In the genomic region with DNA sequence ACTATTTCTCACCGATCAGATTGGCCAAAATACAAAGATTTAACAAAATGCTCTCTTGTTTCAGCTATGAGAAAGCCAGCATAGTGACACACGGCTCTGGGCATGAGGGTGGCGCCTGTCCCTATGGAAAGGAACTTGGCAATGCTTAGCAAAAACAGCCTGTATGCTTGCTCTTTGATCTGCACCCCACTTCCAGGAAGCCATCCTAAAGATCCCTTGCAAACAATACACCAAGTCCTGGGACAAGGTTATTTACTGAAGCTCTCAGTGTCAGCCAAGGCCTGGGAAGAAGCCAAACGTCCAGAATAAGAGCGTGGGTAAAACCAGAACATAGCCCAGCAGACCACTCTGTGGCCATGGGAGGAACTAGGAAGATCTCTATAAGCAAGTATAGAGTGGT, we compare ENCODE assay signal across 25 mouse cellular contexts. TPM values are rescaled to one million over a fixed set of nuclear protein-coding genes. Genes with fewer than 3 reads are reported as not detected.
DNase-seq lines count a peak whose midpoint lies in the region; ATAC-seq and TF ChIP-seq lines count a peak whose summit lies in the region.
"Had no signal": no experiment of that assay in that cellular context is flagged by ENCODE, and none has a peak within 500 bp of the region (broad histone marks: within the 10 kb centered on the region; RNA-seq: fewer than 3 reads in every experiment).

No protein-coding gene starts in this region.

- 0 out of 2 replicates have a peak, but pooled peaks have one; percentile 27 for ATAC-seq in hindbrain, embryonic 16.5 days
- no peak for ATAC-seq in hindbrain, embryonic 12.5 days (ENCODE audit: low FRiP score)
- peak; percentile 79 for ATAC-seq in liver, postnatal 0 days
- ATAC-seq in liver, embryonic 12.5 days: no peak
- no peak for ATAC-seq in midbrain, embryonic 11.5 days (ENCODE audit: low FRiP score)
- no peak for ATAC-seq in midbrain, embryonic 15.5 days (replicated peaks)
- ATAC-seq: activated CD4-positive, CD25-positive, alpha-beta regulatory T cell, adult 4 months; CD4-positive, CD25-positive, alpha-beta regulatory T cell, adult 4 months; forebrain, embryonic 13.5 days; Patski had no signal

- no peaks in the 10 kb centered on the region for H3K9me3 ChIP-seq in hindbrain, embryonic 16.5 days (ENCODE audit: control insufficient read depth, low read length)
- H3K9me3 ChIP-seq in hindbrain, embryonic 12.5 days (replicated peaks): no peaks in the 10 kb centered on the region
- H3K9me3 ChIP-seq in liver, postnatal 0 days (ENCODE audit: low read length): no peaks in the 10 kb centered on the region
- no peaks in the 10 kb centered on the region for H3K9me3 ChIP-seq in liver, embryonic 12.5 days (replicated peaks)
- H3K9me3 ChIP-seq in midbrain, embryonic 11.5 days (ENCODE audit: control insufficient read depth, low read length): no peaks in the 10 kb centered on the region
- H3K9me3 ChIP-seq in midbrain, embryonic 15.5 days: no peaks in the 10 kb centered on the region
- H3K9me3 ChIP-seq: embryonic facial prominence, embryonic 10.5 days; embryonic facial prominence, embryonic 12.5 days; forebrain, embryonic 13.5 days; G1E had no signal

- H3K27ac ChIP-seq in hindbrain, embryonic 16.5 days (ENCODE audit: low read depth, low read length): no peak overlapping the region
- H3K27ac ChIP-seq in hindbrain, embryonic 12.5 days: no peak overlapping the region
- peak overlapping the region; percentile 14; the same call in 1 of the 2 replicates for H3K27ac ChIP-seq in layer of hippocampus, adult 2 months
- peak overlapping the region; percentile 17; the same call in 1 of the 2 replicates for H3K27ac ChIP-seq in liver, postnatal 0 days (ENCODE audit: low read depth)
- no peak overlapping the region for H3K27ac ChIP-seq in liver, embryonic 12.5 days
- H3K27ac ChIP-seq in midbrain, embryonic 11.5 days (ENCODE audit: low read depth, low read length): no peak overlapping the region
- no peak overlapping the region for H3K27ac ChIP-seq in midbrain, embryonic 15.5 days
- H3K27ac ChIP-seq: embryonic facial prominence, embryonic 10.5 days; embryonic facial prominence, embryonic 12.5 days; forebrain, embryonic 13.5 days had no signal

- no peak for DNase-seq in layer of hippocampus, adult 2 months (ENCODE audit: low spot score in 2 of 2)
- DNase-seq in layer of hippocampus, postnatal 36 days: no peak
- peak; percentile 43 for DNase-seq in liver, postnatal 0 days
- DNase-seq in midbrain, embryonic 11.5 days (ENCODE audit: low spot score, missing footprints): peak; percentile 60
- DNase-seq: adrenal gland, adult 8-10 months; adrenal gland, postnatal 14 days; adrenal gland, postnatal 36 days; B cell, adult 2 months; cerebellum, adult 11-12 months; cerebellum, adult 2 months; cerebellum, adult 9-10 months; cerebellum, postnatal 10 days; cerebellum, postnatal 25 days had no signal

- no peak for TF ChIP-seq CTCF in layer of hippocampus, adult 2 months (conservative IDR thresholded peaks at IDR 0.05)
- TF ChIP-seq CTCF in liver, postnatal 0 days (IDR thresholded peaks at IDR 0.05; ENCODE audit: low read depth): no peak

- WGBS in hindbrain, embryonic 16.5 days: 64% methylated on average over 5 of the region's 5 CpGs
- WGBS in hindbrain, embryonic 12.5 days: 84% methylated on average over 5 of the region's 5 CpGs
- WGBS in liver, postnatal 0 days (ENCODE audit: insufficient replicate concordance): 63% methylated on average over 5 of the region's 5 CpGs
- WGBS in liver, embryonic 12.5 days (ENCODE audit: insufficient replicate concordance): 76% methylated on average over 5 of the region's 5 CpGs
- 80% methylated on average over 5 of the region's 5 CpGs for WGBS in midbrain, embryonic 11.5 days
- WGBS in midbrain, embryonic 15.5 days: 74% methylated on average over 5 of the region's 5 CpGs

- H3K27me3 ChIP-seq in hindbrain, embryonic 16.5 days (replicated peaks; ENCODE audit: control insufficient read depth, insufficient read depth, low read length): no peaks in the 10 kb centered on the region
- no peaks in the 10 kb centered on the region for H3K27me3 ChIP-seq in hindbrain, embryonic 12.5 days
- H3K27me3 ChIP-seq in liver, postnatal 0 days (ENCODE audit: insufficient read depth, low read length): no peaks in the 10 kb centered on the region
- no peaks in the 10 kb centered on the region for H3K27me3 ChIP-seq in liver, embryonic 12.5 days (replicated peaks)
- no peaks in the 10 kb centered on the region for H3K27me3 ChIP-seq in midbrain, embryonic 11.5 days (ENCODE audit: control insufficient read depth, insufficient read depth, low read length)
- H3K27me3 ChIP-seq in midbrain, embryonic 15.5 days (replicated peaks): no peaks in the 10 kb centered on the region
- H3K27me3 ChIP-seq: CH12.LX; embryonic facial prominence, embryonic 12.5 days; forebrain, embryonic 13.5 days had no signal

- H3K36me3 ChIP-seq in hindbrain, embryonic 16.5 days (ENCODE audit: control insufficient read depth, insufficient read depth, low read length): no peaks in the 10 kb centered on the region
- H3K36me3 ChIP-seq in hindbrain, embryonic 12.5 days: no peaks in the 10 kb centered on the region
- H3K36me3 ChIP-seq in liver, postnatal 0 days (replicated peaks; ENCODE audit: insufficient read depth, low read length): no peaks in the 10 kb centered on the region
- no peaks in the 10 kb centered on the region for H3K36me3 ChIP-seq in liver, embryonic 12.5 days
- H3K36me3 ChIP-seq in midbrain, embryonic 11.5 days (ENCODE audit: control insufficient read depth, insufficient read depth, low read length): no peaks in the 10 kb centered on the region
- H3K36me3 ChIP-seq in midbrain, embryonic 15.5 days (replicated peaks): no peaks in the 10 kb centered on the region
- H3K36me3 ChIP-seq: embryonic facial prominence, embryonic 10.5 days; embryonic facial prominence, embryonic 12.5 days; G1E had no signal

- H3K4me1 ChIP-seq in hindbrain, embryonic 16.5 days (ENCODE audit: control insufficient read depth, insufficient read depth, low read depth, low read length): no peaks in the 10 kb centered on the region
- 0 out of 2 replicates have a peak, but pooled peaks cover 3% of the 10 kb centered on the region for H3K4me1 ChIP-seq in hindbrain, embryonic 12.5 days
- peaks cover 40% of the 10 kb centered on the region for H3K4me1 ChIP-seq in liver, postnatal 0 days (ENCODE audit: insufficient read depth)
- H3K4me1 ChIP-seq in liver, embryonic 12.5 days: peaks cover 52% of the 10 kb centered on the region
- no peaks in the 10 kb centered on the region for H3K4me1 ChIP-seq in midbrain, embryonic 11.5 days (ENCODE audit: control insufficient read depth, insufficient read depth, low read length)
- H3K4me1 ChIP-seq in midbrain, embryonic 15.5 days: no peaks in the 10 kb centered on the region
- H3K4me1 ChIP-seq: embryonic facial prominence, embryonic 12.5 days; forebrain, embryonic 13.5 days had no signal

- H3K4me3 ChIP-seq in hindbrain, embryonic 16.5 days (ENCODE audit: low read length): no peak overlapping the region
- no peak overlapping the region for H3K4me3 ChIP-seq in hindbrain, embryonic 12.5 days
- H3K4me3 ChIP-seq in layer of hippocampus, adult 2 months: no peak overlapping the region
- H3K4me3 ChIP-seq in liver, postnatal 0 days (ENCODE audit: low read depth, low read length): no peak overlapping the region
- H3K4me3 ChIP-seq in liver, embryonic 12.5 days: no peak overlapping the region
- no peak overlapping the region for H3K4me3 ChIP-seq in midbrain, embryonic 11.5 days (ENCODE audit: low read depth, low read length)
- no peak overlapping the region for H3K4me3 ChIP-seq in midbrain, embryonic 15.5 days
- H3K4me3 ChIP-seq: embryonic facial prominence, embryonic 10.5 days; embryonic facial prominence, embryonic 12.5 days; forebrain, embryonic 13.5 days had no signal

- H3K9ac ChIP-seq in hindbrain, embryonic 16.5 days (ENCODE audit: low read depth, low read length): no peak overlapping the region
- H3K9ac ChIP-seq in hindbrain, embryonic 12.5 days: no peak overlapping the region
- no peak overlapping the region for H3K9ac ChIP-seq in liver, postnatal 0 days (replicated peaks)
- no peak overlapping the region for H3K9ac ChIP-seq in liver, embryonic 12.5 days
- H3K9ac ChIP-seq in midbrain, embryonic 11.5 days (ENCODE audit: low read length): no peak overlapping the region
- no peak overlapping the region for H3K9ac ChIP-seq in midbrain, embryonic 15.5 days
- H3K9ac ChIP-seq: embryonic facial prominence, embryonic 12.5 days; forebrain, embryonic 13.5 days had no signal

- no peak overlapping the region for H3K4me2 ChIP-seq in hindbrain, embryonic 16.5 days (ENCODE audit: low read length)
- no peak overlapping the region for H3K4me2 ChIP-seq in hindbrain, embryonic 12.5 days (replicated peaks)
- H3K4me2 ChIP-seq in liver, postnatal 0 days (ENCODE audit: low read depth, low read length): no peak overlapping the region
- no peak overlapping the region for H3K4me2 ChIP-seq in liver, embryonic 12.5 days
- H3K4me2 ChIP-seq in midbrain, embryonic 11.5 days: no peak overlapping the region
- H3K4me2 ChIP-seq in midbrain, embryonic 15.5 days: no peak overlapping the region
- H3K4me2 ChIP-seq: embryonic facial prominence, embryonic 12.5 days; forebrain, embryonic 13.5 days had no signal

- TF ChIP-seq EP300 in liver, postnatal 0 days (IDR thresholded peaks at IDR 0.05; ENCODE audit: low read depth): peak; percentile 87

RNA-seq across cellular contexts. Expression of gene Fth1, which starts 19.6 kb away (rescaled TPM):
- 1,751 and 1,961 TPM in 2 replicates for polyA plus RNA-seq in hindbrain, embryonic 16.5 days (2015; fragmentation: Nextera tagmentation; extraction: Ambion mirVana)
- polyA plus RNA-seq in hindbrain, embryonic 12.5 days (2016; fragmentation: Nextera tagmentation; extraction: Ambion mirVana): 1,445 and 1,581 TPM in 2 replicates
- 1,000 to 10,000 TPM; 3,170 to 3,409 TPM for total RNA-seq in layer of hippocampus, adult 2 months (2021)
- total RNA-seq in layer of hippocampus, postnatal 36 days (2021): 1,000 to 10,000 TPM; 2,856 to 3,180 TPM
- polyA plus RNA-seq in liver, postnatal 0 days (2015; fragmentation: Nextera tagmentation; extraction: Ambion mirVana): 4,793 and 5,083 TPM in 2 replicates
- 5,199 and 5,262 TPM in 2 replicates for polyA plus RNA-seq in liver, embryonic 12.5 days (2016; fragmentation: Nextera tagmentation; extraction: Ambion mirVana)
- polyA plus RNA-seq in midbrain, embryonic 11.5 days (2014; fragmentation: Nextera tagmentation; extraction: Ambion mirVana): 1,347 and 1,422 TPM in 2 replicates
- 1,452 and 1,467 TPM in 2 replicates for polyA plus RNA-seq in midbrain, embryonic 15.5 days (2015; fragmentation: Nextera tagmentation; extraction: Ambion mirVana)

RNA-seq across cellular contexts. Expression of gene Best1, which starts 40.7 kb away (rescaled TPM):
- polyA plus RNA-seq in hindbrain, embryonic 16.5 days (2015; fragmentation: Nextera tagmentation; extraction: Ambion mirVana): 2.5 and 3.2 TPM in 2 replicates
- polyA plus RNA-seq in hindbrain, embryonic 12.5 days (2016; fragmentation: Nextera tagmentation; extraction: Ambion mirVana): 0.94 and 1.1 TPM in 2 replicates
- total RNA-seq in layer of hippocampus, adult 2 months (2021): 1 to 10 TPM; 1.2 to 1.5 TPM
- total RNA-seq in layer of hippocampus, postnatal 36 days (2021): under 1 TPM; 0.52 to 0.58 TPM
- polyA plus RNA-seq in liver, postnatal 0 days (2015; fragmentation: Nextera tagmentation; extraction: Ambion mirVana): 0.08 and 0.13 TPM in 2 replicates
- 0.17 and 0.32 TPM in 2 replicates for polyA plus RNA-seq in liver, embryonic 12.5 days (2016; fragmentation: Nextera tagmentation; extraction: Ambion mirVana)
- 1.3 and 1.5 TPM in 2 replicates for polyA plus RNA-seq in midbrain, embryonic 11.5 days (2014; fragmentation: Nextera tagmentation; extraction: Ambion mirVana)
- 1.7 and 3.2 TPM in 2 replicates for polyA plus RNA-seq in midbrain, embryonic 15.5 days (2015; fragmentation: Nextera tagmentation; extraction: Ambion mirVana)
- polyA plus RNA-seq: activated CD4-positive, CD25-positive, alpha-beta regulatory T cell, adult 4 months; Patski had no signal

RNA-seq across cellular contexts. Expression of gene Rab3il1, which starts 40.7 kb away (rescaled TPM):
- polyA plus RNA-seq in hindbrain, embryonic 16.5 days (2015; fragmentation: Nextera tagmentation; extraction: Ambion mirVana): 22.1 and 25.6 TPM in 2 replicates
- polyA plus RNA-seq in hindbrain, embryonic 12.5 days (2016; fragmentation: Nextera tagmentation; extraction: Ambion mirVana): 35.4 and 40.0 TPM in 2 replicates
- total RNA-seq in layer of hippocampus, adult 2 months (2021): 10 to 100 TPM in 1 of 2 experiments, 1 to 10 TPM in 1; 9.7 to 10.4 TPM
- 10 to 100 TPM in 1 of 2 experiments, 1 to 10 TPM in 1; 8.9 to 10.4 TPM for total RNA-seq in layer of hippocampus, postnatal 36 days (2021)
- 74.9 and 80.9 TPM in 2 replicates for polyA plus RNA-seq in liver, postnatal 0 days (2015; fragmentation: Nextera tagmentation; extraction: Ambion mirVana)
- polyA plus RNA-seq in liver, embryonic 12.5 days (2016; fragmentation: Nextera tagmentation; extraction: Ambion mirVana): 189 and 191 TPM in 2 replicates
- 36.8 and 40.1 TPM in 2 replicates for polyA plus RNA-seq in midbrain, embryonic 11.5 days (2014; fragmentation: Nextera tagmentation; extraction: Ambion mirVana)
- 24.5 and 29.2 TPM in 2 replicates for polyA plus RNA-seq in midbrain, embryonic 15.5 days (2015; fragmentation: Nextera tagmentation; extraction: Ambion mirVana)
- polyA plus RNA-seq: CD4-positive, CD25-positive, alpha-beta regulatory T cell, adult 4 months had no signal

Comparison
In these comparisons a context has a peak if more than half of its experiments do, and no peak if none do; other contexts are left out.
1. ATAC-seq: peak in hindbrain, embryonic 16.5 days (single experiment) and liver, postnatal 0 days (single experiment); none in hindbrain, embryonic 12.5 days (single experiment), liver, embryonic 12.5 days (single experiment), midbrain, embryonic 11.5 days (single experiment) and midbrain, embryonic 15.5 days (single experiment).
2. H3K27ac ChIP-seq: peak in layer of hippocampus, adult 2 months (single experiment) and liver, postnatal 0 days (single experiment); none in hindbrain, embryonic 16.5 days (single experiment), hindbrain, embryonic 12.5 days (single experiment), liver, embryonic 12.5 days (single experiment), midbrain, embryonic 11.5 days (single experiment) and midbrain, embryonic 15.5 days (single experiment).
3. DNase-seq: peak in liver, postnatal 0 days (single experiment) and midbrain, embryonic 11.5 days (single experiment); none in layer of hippocampus, adult 2 months (0 of 2) and layer of hippocampus, postnatal 36 days (0 of 2).